Mouse (Mus musculus) forelimb bud, embryonic 11.5 days (tissue): ENCODE measurements at regions not wholly inside any gene's neighbourhood (a gene's known extent, or its start where the extent isn't known, plus 50 kb on each side); places are given as distances from the start of the nearest gene placed in this dataset.

Experiments used
- DNase-seq: peaks from one replicate; pipeline ENCODE4 v3.0.0-alpha.2; 2012; ENCODE audit warnings: low read depth, low spot score

GRCm38 (mm10) chr5:70155173-70155572 lies 563.0 kb upstream of the Gnpda2 start:
- peak; percentile 0 for DNase-seq
